Mouse (Mus musculus) mouse embryonic stem cell (cell line): ENCODE data around the gene Zfp148.
"Not testable (repeated sequence)": the region's sequence is repeated elsewhere in the genome, so short reads cannot be mapped to it uniquely, and the experiment has no call there.

ENCODE experiments used
- in situ Hi-C, 2 experiments: fragments of 300-500 bp; cut with MboI; formaldehyde crosslinking; loops; 1 replicate in 1 of 2; 3 replicates in 1 of 2; pipeline ENCODE4 v1.14.3; 2019 to 2020; ENCODE audit warnings: low sequenced_read_pairs in 2 of 2, low pct_unique_long_range_greater_than_20kb in 1 of 2, mixed read lengths in 1 of 2; ENCODE audit not compliant: unreplicated experiment in 1 of 2

Zfp148 gene

DNA sequence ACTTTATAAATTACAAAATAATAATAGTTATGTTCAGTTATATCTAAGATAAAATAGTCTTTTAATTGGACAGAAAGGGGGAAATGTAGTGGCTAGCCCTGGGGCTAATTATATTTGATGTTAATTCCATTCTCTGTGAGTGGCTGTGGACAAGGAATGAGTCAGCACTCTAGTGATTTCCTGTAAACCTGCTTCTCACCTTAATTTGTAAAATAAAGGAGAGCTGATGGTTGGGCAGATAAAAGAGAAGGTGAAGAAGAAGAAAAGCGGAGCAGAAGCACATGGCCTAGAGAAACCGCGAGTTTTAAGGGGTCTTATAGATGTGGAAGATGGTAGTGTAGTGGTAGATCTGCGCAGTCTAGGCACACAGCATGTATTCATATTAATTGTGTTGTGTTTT, 130.2 kb downstream of the Zfp148 start:
- in situ Hi-C loops, result not testable (repeated sequence)

DNA sequence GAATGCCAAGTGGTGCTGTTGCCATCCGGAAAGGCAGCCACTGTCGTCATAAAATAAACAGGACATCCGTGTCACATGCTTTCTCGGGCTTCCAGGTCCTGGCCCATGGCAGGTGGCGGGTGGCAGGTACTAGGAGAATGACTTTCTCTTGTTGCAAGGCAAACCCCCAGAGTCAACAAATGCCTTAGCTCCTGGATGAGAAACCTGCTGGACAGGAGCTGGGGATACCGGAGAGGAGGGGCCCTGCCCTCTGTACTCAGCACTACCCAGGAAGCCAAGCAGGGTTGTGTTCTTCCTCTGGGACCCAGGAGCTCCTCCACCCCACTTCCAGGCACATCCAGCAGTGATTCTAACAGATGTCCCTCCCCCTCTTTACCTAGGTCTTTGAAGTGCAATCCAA, 131.9 kb downstream of the Zfp148 start:
- in situ Hi-C loops, result no loop called here

DNA sequence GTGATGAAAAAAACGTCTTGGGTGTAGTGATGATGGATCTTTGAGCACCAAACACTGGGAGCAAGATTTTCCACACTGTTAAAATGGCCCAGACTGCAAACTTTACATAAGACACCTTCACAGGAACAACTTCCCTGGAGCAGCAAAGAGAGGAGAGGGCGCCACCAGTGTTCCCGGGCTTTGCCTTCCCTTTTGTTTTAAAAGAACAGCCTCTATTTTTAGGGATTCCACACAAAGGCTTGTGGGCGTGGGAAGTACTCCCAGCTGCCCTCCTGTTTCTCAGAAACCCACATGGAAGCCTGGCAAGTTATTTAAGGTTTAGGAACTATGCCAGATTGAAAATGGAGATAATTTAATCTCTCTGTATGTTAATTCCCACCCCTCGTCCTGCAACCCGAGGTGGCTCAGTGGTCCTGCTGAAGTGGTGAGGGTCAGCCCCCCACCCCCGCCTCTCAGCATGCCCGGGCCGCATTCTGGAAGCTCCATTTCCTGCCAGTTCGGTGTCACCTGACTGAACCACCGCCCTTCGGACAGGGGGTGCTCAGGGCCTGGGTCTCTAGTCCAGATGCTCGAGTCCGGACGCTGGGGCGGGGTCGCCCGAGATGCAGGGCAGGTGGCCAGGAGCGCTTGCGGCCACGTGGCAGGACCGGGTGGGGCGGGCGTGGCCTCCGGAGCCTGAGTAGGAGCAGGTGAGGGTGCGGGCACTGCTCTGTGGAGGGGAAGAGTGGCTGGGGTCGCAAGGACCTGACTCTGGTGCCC, 136.3 kb downstream of the Zfp148 start, which contains the start of gene Slc12a8:
Gene Slc12a8, plus strand, starts transcription at position 522 of the 759 bp plus-strand sequence.
- in situ Hi-C loops, result no loop called here

DNA sequence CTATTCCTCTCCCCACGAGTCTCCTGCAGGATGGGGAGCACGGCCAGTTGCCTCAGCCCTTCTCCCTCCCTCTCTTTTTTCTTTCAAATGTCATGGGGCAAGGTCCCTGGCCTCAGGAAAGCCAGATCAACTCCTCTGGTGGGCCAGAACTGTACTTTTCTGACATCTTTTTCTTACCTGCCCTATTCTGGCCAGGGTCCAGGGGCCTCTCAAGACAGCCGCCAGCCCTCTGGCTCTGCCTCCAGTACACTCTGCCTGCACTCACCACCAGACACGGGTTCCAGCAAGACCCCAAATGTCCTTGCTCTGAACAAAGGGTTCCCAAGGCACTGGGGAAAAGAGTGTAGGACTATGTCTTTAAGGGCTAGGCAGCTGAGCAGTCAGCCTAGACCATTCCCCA, 137.0 kb downstream of the Zfp148 start:
- in situ Hi-C loops, result no loop called here

DNA sequence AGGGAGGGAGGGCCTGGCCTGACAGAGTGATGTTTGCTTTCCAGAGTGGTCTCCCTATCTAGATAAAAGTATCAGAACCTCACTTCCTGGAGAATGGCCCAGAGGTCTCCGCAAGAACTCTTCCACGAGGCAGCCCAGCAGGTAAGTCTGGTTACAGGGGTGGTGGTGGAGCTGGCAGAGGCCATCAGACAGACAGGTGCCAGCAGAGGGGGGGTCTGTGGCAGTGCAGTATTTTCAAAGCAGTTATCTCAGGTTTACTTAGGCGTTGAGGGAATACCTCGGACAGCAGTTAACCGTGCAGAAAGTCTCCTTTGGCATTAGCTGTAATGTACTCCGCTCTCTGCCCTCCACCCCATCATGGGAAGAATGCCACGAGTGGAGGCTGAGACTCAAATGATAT, 137.6 kb downstream of the Zfp148 start:
- in situ Hi-C loops, result no loop called here

DNA sequence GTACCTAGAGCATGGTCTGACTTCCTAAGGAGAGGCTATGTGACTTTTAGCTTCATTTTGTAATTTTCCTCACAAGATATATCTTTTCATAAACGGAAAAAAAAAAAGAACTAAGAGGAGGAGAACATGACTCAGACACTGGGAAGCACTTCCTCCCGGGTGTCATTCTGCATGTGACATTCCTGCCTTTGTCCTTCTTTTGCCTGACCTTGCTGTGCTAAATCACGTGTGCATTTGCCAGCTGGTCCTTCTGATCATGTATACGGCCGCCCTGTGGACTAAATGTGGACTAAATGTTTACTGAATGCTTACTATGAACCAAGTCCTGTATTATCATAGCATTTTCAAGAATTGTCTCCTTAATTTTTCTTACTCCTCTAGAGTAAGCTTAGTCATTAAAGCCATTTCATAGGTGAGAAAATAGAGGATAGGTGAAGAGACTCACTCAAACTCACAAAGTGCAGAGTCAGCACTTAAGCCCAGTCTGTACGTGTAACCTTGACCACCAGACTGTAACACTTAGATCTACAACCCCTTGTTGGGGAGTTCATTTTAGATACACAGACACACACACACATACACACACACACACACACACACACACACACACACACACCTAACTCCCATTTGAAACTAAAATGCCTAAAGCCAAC, 139.4 kb downstream of the Zfp148 start:
- in situ Hi-C loops, result no loop called here

DNA sequence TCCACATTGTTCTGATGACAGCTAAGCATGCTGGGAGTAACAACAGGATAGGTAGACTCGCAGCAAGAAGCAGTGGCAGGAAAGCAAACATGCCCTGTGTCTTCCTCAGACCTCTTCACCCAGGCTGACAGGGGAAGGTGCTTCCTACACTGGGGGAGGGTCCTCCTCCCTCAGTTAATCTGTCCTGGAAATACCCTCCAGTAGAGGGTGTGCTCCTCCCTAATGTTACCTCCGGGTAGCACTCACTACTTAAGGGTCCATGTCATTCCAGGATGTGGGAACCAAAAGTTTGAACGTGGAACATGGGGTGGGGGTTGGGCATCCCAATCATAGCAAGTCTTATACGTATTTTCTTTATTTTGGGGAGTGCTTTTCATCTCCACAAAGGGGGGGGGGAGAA, 141.9 kb downstream of the Zfp148 start:
- in situ Hi-C loops, result no loop called here

DNA sequence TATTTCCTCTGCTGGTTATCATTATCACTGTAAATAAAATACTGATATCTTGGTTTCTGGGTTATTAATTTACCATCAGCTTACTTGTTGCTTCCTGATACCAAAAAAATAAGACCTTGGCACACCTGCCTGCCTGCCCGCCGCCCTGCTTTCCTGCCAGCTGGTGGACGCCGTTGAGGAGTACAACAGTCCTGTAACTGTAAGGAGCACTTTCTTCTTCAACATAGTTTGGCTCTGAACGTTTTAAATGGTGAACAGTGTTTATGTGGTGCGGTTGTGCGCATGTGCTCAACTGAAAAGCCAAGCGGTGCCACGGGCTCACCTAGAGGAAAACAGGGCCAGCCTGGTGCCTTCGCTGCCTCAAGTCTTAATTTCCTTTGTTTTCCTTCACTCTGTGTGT, 142.9 kb downstream of the Zfp148 start:
- in situ Hi-C loops, result no loop called here

DNA sequence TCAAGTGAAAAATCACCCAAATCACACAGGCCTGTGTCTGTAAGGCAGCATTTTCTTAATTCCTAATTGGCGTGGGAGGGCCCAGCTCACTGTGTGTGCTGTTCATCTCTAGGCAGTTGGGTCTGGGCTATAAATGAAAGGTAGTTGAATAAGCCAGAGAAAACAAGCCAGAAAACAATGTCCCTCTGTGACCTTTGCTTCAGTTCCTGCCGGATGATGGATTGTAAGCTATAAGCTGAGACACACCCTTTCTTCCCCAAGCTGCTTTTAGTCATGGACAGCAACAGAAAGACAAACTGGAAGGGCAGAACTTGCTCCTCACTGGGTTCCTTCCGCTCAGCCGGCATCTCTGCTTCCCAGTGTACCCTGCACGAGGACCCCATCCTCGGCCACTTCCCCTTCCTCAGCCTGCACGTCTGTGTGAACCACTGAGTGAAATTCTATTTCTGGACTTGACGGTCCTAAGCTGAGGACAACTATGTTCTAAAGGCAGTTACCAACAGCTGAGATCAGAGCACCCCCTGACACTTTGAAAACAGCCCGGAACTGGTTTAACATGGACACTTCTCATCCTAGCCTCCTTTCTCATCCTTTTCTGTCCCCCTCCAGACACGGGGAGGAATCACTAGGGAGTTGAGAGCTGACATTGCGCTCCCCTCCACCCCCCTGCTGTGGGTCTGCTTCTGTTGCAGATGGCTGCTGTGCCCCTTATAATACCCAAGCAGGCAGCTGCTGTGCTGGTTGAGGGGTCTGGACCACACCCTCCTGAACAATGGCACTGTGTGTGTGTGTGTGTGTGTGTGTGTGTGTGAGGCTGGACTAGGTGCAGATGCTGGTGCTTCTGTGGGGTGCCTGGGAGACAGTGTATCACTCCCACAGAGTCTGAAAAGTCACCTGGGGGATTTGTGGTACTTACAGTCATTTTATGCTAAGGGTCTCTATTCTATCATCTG, 149.1 kb downstream of the Zfp148 start:
- in situ Hi-C loops, result no loop called here

DNA sequence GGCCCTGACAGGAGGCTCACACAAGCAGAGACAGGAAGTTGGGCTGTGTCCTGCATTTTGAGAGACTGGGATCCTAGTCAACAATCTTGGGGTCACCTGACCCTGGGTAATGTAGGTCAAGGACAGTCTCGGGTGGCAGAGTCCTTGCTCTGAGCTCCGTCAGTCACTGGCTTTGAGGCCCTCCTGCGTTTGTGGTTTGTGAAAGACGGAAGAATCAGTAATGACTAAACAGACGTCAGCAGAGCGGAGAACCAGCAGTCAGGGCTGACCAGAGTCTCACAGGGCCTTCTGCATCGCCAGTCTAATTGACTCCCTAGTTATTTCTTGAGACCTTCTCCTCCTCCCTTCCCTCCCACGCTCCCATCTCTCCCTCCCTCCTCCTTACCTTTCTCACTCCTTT, 150.5 kb downstream of the Zfp148 start:
- in situ Hi-C loops, result no loop called here

DNA sequence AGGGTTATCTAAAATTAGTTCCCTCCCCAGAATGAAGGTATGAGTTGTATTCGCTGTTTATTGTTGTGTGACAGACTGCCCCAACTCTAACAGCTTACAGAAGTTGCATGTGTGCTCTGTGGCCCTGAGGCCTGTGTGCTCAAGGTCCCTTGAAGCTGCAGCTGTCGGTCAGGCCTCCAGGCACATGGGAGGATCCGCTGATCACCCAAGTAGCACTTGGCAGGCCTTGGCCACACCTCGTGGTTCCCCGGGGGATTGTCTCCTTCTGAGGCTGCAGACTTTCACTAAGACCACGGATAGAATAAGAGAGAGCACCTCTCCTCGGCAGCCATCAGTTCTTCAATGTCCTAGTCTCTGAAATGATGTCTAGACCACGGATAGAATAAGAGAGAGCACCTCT, 155.8 kb downstream of the Zfp148 start:
- in situ Hi-C loops, result no loop called here

DNA sequence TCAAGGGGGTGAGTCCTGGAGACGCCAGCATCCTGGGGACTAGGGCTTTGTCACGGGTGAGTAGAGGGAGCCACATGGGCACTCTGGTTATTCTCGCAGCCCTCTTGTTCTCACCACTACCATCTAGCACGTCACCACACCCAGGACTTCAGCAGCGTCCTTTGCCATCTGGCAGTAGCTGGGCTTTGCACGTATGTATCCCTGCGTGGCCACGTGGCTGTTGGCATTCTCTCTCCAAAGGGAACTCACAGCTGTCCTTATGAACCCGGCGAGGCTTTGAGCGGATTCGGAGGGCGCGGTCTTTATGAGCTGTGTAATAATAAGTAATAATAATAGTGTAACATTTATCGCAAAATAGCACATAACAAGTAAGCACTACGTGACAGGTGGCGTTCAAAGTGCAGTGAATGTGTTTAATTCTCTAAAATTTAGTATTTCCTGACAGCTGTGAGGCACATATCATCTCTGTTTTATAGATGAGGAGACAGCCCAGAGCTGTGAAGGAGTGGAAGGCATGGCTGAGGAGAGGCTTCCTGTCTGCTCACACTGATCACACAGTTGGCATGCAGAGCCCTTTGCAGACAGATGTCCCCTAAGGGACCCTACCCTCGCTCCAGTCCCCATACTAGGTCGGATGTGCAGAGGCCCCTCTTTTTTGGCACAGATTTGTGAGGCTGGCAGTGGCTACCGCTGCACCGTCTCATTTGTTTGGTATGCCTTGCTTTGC, 157.0 kb downstream of the Zfp148 start:
- in situ Hi-C loops, result no loop called here

DNA sequence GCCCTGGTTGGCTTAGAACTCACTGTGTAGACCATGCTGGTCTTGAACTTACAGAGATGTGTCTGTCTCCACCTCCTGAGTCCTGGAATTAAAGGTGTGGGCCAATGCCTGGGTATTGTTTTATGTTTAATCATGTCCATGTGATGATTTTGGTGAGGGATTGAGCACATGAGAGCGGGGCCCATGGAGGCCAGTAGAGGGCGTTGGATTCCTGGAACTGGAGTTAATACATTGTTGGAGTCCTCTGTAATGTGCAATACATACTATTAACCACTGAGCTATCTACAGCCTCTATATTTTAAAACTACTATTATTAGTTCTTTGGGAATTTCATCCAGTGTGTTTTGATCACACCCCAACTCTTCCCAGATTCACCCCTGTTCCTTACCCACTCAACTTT, 163.7 kb downstream of the Zfp148 start:
- in situ Hi-C loops, result no loop called here

DNA sequence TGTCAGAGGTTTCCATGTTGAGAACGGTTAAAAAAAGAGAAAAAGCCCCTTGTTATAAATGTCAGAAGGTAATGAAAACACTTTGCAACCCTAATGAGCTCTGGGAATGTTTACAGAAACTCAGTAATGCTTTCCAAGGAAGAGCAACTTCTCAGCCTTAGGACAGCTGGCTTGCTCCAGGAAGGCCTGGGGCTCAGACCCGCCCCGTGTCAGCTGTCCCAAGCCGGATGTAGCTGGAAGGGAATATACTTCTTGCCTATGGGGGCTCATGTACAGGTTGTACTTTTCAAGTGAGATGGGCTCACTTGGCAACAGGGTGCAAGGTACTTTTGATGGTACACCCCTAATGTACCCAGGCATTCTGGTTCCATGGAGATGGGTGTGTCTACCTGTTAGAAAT, 164.9 kb downstream of the Zfp148 start:
- in situ Hi-C loops, result no loop called here

DNA sequence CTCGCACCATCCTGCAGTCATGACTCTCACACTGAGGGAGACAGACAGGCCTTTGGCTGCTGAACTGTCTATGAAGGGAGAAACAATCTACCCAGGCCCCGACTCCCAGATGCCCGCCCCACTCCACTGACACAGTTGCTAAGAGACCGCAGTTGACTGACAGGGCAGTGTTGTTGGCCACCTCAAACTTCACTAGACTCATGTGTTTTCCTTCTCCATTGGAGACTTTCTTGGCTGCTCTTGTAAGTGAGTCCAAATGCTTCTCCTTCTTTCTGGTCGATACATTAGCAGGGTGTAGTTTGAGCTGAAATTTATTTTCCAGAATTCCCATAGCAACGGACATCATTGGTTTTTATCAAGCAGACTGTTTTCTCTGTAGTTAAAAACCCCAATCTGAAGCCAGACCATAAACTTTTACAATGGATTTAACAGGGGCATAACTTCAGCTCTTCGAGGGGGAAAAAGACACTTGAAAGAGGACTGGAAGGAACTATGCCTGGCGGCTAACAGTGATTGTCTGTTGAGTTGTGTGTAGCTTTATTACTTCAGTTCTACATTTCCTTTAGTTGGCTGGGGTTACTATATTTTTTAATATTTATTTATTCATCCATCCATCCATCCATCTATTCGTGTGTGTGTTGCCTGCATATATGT, 173.2 kb downstream of the Zfp148 start:
- in situ Hi-C loops, result no loop called here
